ENCODE assay signal across 28 mouse cellular contexts in the genomic region with DNA sequence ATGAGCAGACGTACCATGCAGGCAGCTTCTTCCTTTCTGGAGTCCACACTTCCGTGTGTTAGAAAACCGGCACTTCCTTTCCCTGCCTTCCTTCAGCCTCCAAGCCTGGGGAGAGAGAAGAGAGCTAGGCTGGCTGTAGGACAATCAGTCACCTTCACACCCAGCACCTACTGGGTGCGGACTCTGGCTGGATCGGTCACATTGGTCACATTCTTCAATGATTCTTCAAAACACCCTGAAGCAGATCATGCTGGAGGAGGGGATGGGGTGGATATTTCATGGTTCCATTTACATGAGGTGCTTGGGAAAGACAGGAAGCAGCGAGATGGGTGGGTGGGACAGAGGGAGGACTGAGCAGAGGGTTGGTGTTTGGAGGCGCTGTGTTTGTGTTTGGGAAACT. TPM values are rescaled to one million over a fixed set of nuclear protein-coding genes. Genes with fewer than 3 reads are reported as not detected.
DNase-seq lines count a peak whose midpoint lies in the region; ATAC-seq and TF ChIP-seq lines count a peak whose summit lies in the region.
"Had no signal": no experiment of that assay in that cellular context is flagged by ENCODE, and none has a peak within 500 bp of the region (broad histone marks: within the 10 kb centered on the region; RNA-seq: fewer than 3 reads in every experiment).

No protein-coding gene starts in this region.

- H3K9me3 ChIP-seq in forebrain, embryonic 11.5 days (ENCODE audit: control insufficient read depth, low read length): no peaks in the 10 kb centered on the region
- no peaks in the 10 kb centered on the region for H3K9me3 ChIP-seq in forebrain, embryonic 16.5 days (ENCODE audit: control insufficient read depth, low read length)
- H3K9me3 ChIP-seq: embryonic facial prominence, embryonic 12.5 days; embryonic facial prominence, embryonic 15.5 days; forebrain, embryonic 15.5 days; G1E; heart, embryonic 15.5 days; hindbrain, embryonic 10.5 days; hindbrain, embryonic 13.5 days had no signal

- ATAC-seq in forebrain, embryonic 11.5 days (replicated peaks; ENCODE audit: low FRiP score): no peak
- ATAC-seq in forebrain, embryonic 16.5 days: no peak
- ATAC-seq in granulocyte monocyte progenitor cell, adult 5-6 weeks (replicated peaks; ENCODE audit: poor library complexity, severe bottlenecking): peak; percentile 8; the same call in 1 of the 2 replicates
- ATAC-seq: activated CD4-positive, CD25-positive, alpha-beta regulatory T cell, adult 4 months; forebrain, embryonic 15.5 days; hindbrain, embryonic 16.5 days; Patski had no signal

- no peak overlapping the region for H3K27ac ChIP-seq in forebrain, embryonic 11.5 days (ENCODE audit: low read depth, low read length)
- H3K27ac ChIP-seq in forebrain, embryonic 16.5 days (ENCODE audit: low read length): no peak overlapping the region
- no peak overlapping the region for H3K27ac ChIP-seq in layer of hippocampus, adult 2 months
- H3K27ac ChIP-seq: embryonic facial prominence, embryonic 12.5 days; embryonic facial prominence, embryonic 15.5 days; forebrain, embryonic 12.5 days; forebrain, embryonic 15.5 days; heart, embryonic 15.5 days; hindbrain, embryonic 10.5 days; hindbrain, embryonic 13.5 days had no signal

- WGBS in forebrain, embryonic 11.5 days: 88% methylated on average over 7 of the region's 7 CpGs
- 90% methylated on average over 7 of the region's 7 CpGs for WGBS in forebrain, embryonic 16.5 days

- no peak overlapping the region for H3K4me3 ChIP-seq in forebrain, embryonic 11.5 days (ENCODE audit: low read depth, low read length)
- H3K4me3 ChIP-seq in forebrain, embryonic 16.5 days (replicated peaks; ENCODE audit: low read length): no peak overlapping the region
- no peak overlapping the region for H3K4me3 ChIP-seq in layer of hippocampus, adult 2 months
- H3K4me3 ChIP-seq: embryonic facial prominence, embryonic 12.5 days; embryonic facial prominence, embryonic 15.5 days; forebrain, embryonic 12.5 days; forebrain, embryonic 15.5 days; heart, embryonic 12.5 days; heart, embryonic 15.5 days; hindbrain, embryonic 10.5 days; hindbrain, embryonic 13.5 days had no signal

- H3K27me3 ChIP-seq in forebrain, embryonic 11.5 days (ENCODE audit: control insufficient read depth, insufficient read depth, low read length): no peaks in the 10 kb centered on the region
- H3K27me3 ChIP-seq in forebrain, embryonic 16.5 days (replicated peaks; ENCODE audit: control insufficient read depth, insufficient read depth, low read length): no peaks in the 10 kb centered on the region
- H3K27me3 ChIP-seq: embryonic facial prominence, embryonic 12.5 days; embryonic facial prominence, embryonic 15.5 days; forebrain, embryonic 12.5 days; forebrain, embryonic 15.5 days; heart, embryonic 12.5 days; heart, embryonic 15.5 days; hindbrain, embryonic 13.5 days; Patski had no signal

- no peak for TF ChIP-seq CTCF in layer of hippocampus, adult 2 months (conservative IDR thresholded peaks at IDR 0.05)

- no peak overlapping the region for H3K9ac ChIP-seq in forebrain, embryonic 11.5 days (ENCODE audit: low read length)
- no peak overlapping the region for H3K9ac ChIP-seq in forebrain, embryonic 16.5 days (replicated peaks; ENCODE audit: low read depth, low read length)
- H3K9ac ChIP-seq: embryonic facial prominence, embryonic 12.5 days; embryonic facial prominence, embryonic 15.5 days; forebrain, embryonic 12.5 days; forebrain, embryonic 15.5 days; heart, embryonic 12.5 days; heart, embryonic 15.5 days; hindbrain, embryonic 13.5 days had no signal

- peaks cover 5% of the 10 kb centered on the region; the same call in 1 of the 2 replicates for H3K4me1 ChIP-seq in forebrain, embryonic 11.5 days (replicated peaks; ENCODE audit: control insufficient read depth, insufficient read depth, low read length)
- peaks cover 3% of the 10 kb centered on the region; the same call in 1 of the 2 replicates for H3K4me1 ChIP-seq in forebrain, embryonic 16.5 days (replicated peaks; ENCODE audit: control insufficient read depth, insufficient read depth, low read length)

- no peaks in the 10 kb centered on the region for H3K36me3 ChIP-seq in forebrain, embryonic 11.5 days (ENCODE audit: control insufficient read depth, insufficient read depth, low read length)
- no peaks in the 10 kb centered on the region for H3K36me3 ChIP-seq in forebrain, embryonic 16.5 days (ENCODE audit: control insufficient read depth, insufficient read depth)
- H3K36me3 ChIP-seq: embryonic facial prominence, embryonic 12.5 days; embryonic facial prominence, embryonic 15.5 days; forebrain, embryonic 12.5 days; forebrain, embryonic 15.5 days; heart, embryonic 12.5 days; heart, embryonic 15.5 days; hindbrain, embryonic 10.5 days; hindbrain, embryonic 13.5 days had no signal

- H3K4me2 ChIP-seq in forebrain, embryonic 11.5 days (ENCODE audit: low read depth, low read length, severe bottlenecking): no peak overlapping the region
- H3K4me2 ChIP-seq in forebrain, embryonic 16.5 days (ENCODE audit: low read length): no peak overlapping the region
- H3K4me2 ChIP-seq: embryonic facial prominence, embryonic 12.5 days; embryonic facial prominence, embryonic 15.5 days; forebrain, embryonic 12.5 days; forebrain, embryonic 15.5 days; heart, embryonic 12.5 days; heart, embryonic 15.5 days; hindbrain, embryonic 13.5 days had no signal

- peak; percentile 27 for DNase-seq in forebrain, embryonic 11.5 days (ENCODE audit: low spot score)
- peak; percentile 89 for DNase-seq in ZHBTc4 (ENCODE audit: low read depth, low spot score)
- DNase-seq in urinary bladder, postnatal 36 days (ENCODE audit: low spot score in 2 of 2): no peak
- DNase-seq in lung, postnatal 14 days: no peak
- no peak for DNase-seq in layer of hippocampus, adult 2 months (ENCODE audit: low spot score in 2 of 2)
- DNase-seq: adrenal gland, adult 8-10 months; adrenal gland, postnatal 25 days; cerebellum, adult 18-20 months; cerebellum, adult 9-10 months; cerebellum, postnatal 14 days; gastrocnemius, postnatal 14 days; heart, adult 18-20 months; heart, postnatal 10 days; heart, postnatal 36 days had no signal

RNA-seq across cellular contexts. Expression of a gene that starts 30.5 kb away (rescaled TPM):
- 5.1 and 7.2 TPM in 2 replicates for polyA plus RNA-seq in forebrain, embryonic 11.5 days (2014; fragmentation: Nextera tagmentation; extraction: Ambion mirVana)
- polyA plus RNA-seq in forebrain, embryonic 16.5 days (2015; fragmentation: Nextera tagmentation; extraction: Ambion mirVana): 4.1 and 6.5 TPM in 2 replicates
- total RNA-seq in granulocyte monocyte progenitor cell, adult 5-6 weeks (2014; fragmentation: Nextera tagmentation): 37.2 and 49.6 TPM in 2 replicates
- 72.8 and 82.4 TPM in 2 replicates for total RNA-seq in granulocyte monocyte progenitor cell, adult 5-6 weeks (2017)
- 1 to 10 TPM; 1.8 to 2.3 TPM for total RNA-seq in layer of hippocampus, adult 2 months (2021)

Comparison
In these comparisons a context has a peak if more than half of its experiments do, and no peak if none do; other contexts are left out.
1. DNase-seq: peak in forebrain, embryonic 11.5 days (single experiment) and ZHBTc4 (single experiment); none in urinary bladder, postnatal 36 days (0 of 2), lung, postnatal 14 days (single experiment) and layer of hippocampus, adult 2 months (0 of 2).
2. RNA of a gene that starts 30.5 kb away (total RNA-seq): 37.2 to 82.4 TPM in granulocyte monocyte progenitor cell, adult 5-6 weeks; 1.8 to 2.3 TPM in layer of hippocampus, adult 2 months; every median in the first group is over 10 times any median in the second.